Mouse (Mus musculus) CH12.LX (cell line): ENCODE measurements around the gene Prmt3.

Experiments used
- EP300 ChIP-seq: IDR thresholded peaks from 2 replicates; pipeline ENCODE4 v1.6.1; 2011; ENCODE audit warnings: low read length, improper control_type of control experiment
- RCOR1 ChIP-seq: conservative IDR thresholded peaks from 2 replicates; pipeline ENCODE4 v1.6.1; 2012; ENCODE audit warnings: low read depth, mild to moderate bottlenecking, inconsistent platforms, low read length, improper control_type of control experiment

DNA sequence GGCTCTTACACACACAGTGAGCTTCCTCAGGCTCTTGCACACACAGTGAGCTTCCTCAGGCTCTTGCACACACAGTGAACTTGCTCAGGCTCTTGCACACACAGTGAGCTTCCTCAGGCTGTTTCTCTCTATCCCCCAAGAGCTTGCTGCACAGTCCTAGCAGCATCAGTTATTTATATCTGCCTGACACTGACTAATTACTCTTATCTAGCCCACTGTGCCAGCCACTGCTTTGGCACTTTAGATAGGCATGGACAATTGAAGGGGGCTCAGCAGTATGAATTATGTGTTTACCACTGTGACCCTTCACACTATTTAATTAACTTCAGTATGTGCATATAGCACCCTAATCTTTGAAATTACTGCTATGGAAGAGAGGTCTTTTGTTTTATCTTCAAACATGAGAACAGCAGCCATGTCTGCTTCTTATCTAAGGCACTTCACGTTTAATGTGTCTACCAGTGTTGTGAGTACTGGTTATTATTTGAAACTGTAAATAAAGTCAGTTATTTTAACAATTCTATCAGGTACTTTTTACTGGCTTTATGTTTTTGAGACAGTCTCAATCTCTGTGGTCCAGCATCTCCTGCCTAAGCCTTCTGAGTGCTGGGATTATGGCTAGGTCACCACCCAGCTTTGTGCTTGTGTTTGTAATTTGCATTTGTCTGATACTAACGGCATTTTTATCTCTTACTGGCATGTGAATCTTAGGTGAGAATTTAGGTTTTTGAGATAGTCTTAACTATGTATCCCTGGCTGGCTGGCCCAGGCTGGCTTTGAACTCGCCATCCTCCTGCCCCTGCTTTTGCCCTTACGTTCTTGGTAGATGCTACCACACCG lies 75.4 kb downstream of the Prmt3 start:
- no peak for TF ChIP-seq EP300
- TF ChIP-seq RCOR1 = no peak
